Mouse (Mus musculus): ENCODE results near the gene Gm884.

Gene Gm884

DNA sequence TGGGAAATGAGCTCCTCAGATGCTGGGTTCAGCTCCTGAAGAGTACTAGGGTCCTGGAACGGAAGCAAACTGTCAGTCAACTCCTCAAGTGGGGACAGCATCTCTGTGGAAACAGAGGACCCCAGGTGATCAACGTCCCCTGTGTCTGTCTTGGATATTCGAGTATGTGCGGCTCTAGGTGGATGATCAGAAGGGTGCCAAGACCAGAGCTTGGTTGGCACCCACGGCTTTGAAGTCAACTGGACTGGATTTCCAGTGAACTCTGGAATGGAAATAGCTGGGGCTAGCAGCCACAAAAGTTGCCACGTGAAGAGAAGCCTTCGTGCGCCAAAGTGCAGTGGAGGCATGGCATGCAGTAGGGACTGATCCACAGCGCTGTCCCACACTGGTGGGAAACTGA, at the start of gene Gm884:
Gm884 (minus strand) TSS at position 101 of the 400 bp plus-strand sequence.
- no peak for DNase-seq

- no peak for DNase-seq
Observed at GRCm38 (mm10) chr11:103666907-103667426, 46.0 kb upstream of the Gm884 start.

GRCm38 (mm10) chr11:103666181-103666906, 45.4 kb upstream of the Gm884 start:
- peak; percentile 90 for DNase-seq

DNA sequence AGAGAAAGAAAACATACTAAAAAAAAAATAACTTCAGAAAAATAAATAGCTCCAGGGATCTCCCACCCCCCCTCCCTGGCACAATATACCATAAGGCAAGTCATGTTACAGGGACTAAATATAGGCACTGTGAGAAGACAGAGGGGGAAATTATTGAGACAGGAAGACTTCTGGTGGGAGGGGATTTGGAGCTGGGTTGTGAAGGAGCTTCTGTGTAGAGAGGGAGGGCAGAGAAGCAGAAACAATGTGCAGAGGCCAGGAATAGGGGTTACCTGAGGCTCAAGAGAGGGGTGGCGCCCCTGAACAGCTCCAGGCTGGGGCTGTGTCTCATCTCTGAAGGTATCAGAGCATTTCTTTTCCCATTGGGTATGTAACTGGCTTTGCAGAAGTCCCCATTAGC, 44.8 kb upstream of the Gm884 start:
- no peak for DNase-seq

DNA sequence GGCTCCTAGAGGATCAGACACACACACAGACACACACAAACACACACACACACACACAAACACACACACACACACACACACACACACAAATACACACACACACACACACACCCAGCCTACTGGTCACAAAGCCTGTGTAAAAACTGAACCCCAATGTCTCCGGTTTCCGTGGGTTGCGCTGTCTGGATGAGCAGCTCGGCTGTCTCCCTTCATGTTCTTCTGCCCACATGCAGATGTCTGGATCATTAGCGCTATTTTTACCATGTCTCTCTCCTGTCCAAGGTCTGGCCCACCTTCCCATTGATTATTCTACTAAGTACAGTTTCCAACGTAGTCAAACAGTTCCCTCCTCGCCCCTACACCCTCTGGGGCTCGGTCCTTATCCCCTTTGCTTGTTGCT, 42.2 kb upstream of the Gm884 start:
- no peak for DNase-seq

DNA sequence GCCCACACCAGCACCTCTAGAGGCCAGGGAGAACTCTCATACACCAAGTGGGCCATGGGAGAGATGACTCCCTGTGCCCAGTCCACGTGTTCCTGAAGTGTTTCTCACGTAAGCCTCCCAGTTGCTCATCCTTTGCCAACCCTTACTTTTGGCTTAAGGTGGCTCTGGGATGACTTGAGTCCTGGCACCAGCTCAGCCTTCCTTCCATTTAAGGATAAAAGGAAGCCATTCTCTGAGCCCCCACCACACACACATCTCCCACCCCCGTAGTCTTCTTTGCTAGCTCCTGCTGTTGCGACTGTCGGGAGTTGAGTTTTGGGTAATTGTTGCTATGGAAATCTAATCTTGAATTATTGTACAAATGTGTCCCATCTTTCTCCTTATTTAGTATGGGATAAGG, 41.6 kb upstream of the Gm884 start:
- peak; percentile 80 for DNase-seq

DNA sequence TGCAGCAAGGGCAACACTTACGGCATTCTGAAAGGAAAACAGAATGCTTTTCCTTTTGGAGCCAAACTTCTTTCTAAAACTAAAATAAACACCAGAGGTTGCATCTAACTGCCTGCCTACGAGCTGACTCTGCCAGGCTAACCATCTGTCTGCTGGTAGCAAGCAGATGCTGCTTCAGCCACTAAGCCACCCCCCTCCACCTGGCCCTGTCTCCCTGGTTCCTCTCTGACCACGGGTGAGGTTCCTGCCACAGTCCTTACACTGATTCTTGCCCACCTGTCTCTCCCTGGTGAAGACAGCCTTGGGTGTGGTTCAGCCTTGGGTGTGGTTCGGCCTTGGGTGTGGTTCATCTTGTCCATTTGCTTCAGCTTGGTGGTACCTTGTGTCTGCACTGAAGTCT, 40.9 kb upstream of the Gm884 start:
- peak; percentile 67 for DNase-seq

GRCm38 (mm10) chr11:103658189-103658588, 37.2 kb upstream of the Gm884 start:
- DNase-seq: no peak

DNA sequence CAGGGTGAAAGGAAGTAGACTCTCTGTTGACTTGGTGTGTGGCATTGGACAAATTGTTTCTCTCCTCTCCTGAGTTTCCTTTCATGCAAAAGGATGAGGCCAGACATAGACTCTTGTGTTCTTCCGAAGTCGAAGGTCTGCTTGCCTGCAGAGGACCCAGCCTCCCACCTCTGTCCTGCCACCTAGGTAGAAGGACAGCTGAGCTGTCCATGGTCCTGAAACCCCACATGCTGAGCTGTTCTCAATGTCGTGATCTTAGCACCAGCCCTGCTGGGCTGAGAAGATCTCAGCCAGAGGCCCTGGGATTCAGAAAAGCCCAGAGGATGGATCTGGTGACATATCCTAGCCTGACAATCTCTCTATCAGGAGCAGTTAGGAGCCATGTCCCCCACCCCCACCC, 35.6 kb upstream of the Gm884 start:
- DNase-seq: no peak

DNA sequence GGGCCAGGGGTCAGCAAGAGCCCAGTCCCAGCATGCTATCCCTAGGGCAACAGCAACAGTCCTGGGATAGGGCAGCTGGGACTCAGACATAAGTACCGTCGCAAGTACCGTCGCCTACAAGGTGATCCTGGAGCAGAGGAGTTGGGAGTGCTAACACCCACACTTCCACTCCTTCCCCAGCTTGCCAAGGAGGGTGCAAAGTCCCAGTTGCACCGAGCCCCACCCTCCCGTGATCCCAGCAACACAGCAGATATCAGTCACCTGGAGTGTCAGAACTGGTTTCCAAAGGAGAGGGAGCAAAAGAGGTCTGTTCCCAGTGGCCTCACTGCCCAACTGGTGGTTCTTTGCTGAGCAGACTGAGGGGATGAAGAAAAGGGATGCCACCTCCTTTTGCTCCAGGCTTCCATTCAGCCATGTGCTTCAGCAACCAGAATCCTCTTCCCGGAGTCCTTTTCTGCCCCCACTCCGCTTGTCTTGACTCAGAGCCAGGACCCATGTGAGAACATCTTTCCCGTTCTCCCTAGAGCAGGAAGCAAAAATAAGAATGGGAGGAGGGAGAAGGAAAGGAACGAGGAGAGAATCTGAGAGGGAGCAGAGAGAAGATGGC, 32.5 kb upstream of the Gm884 start:
- peak; percentile 74 for DNase-seq

- DNase-seq: peak; percentile 52
Observed at GRCm38 (mm10) chr11:103651426-103651825, 30.5 kb upstream of the Gm884 start.

GRCm38 (mm10) chr11:103649983-103650493, 29.1 kb upstream of the Gm884 start:
- DNase-seq: no peak

- peak; percentile 88 for DNase-seq
Observed at GRCm38 (mm10) chr11:103649301-103649982, 28.5 kb upstream of the Gm884 start, which contains the start of gene Rprml. Gene Rprml, plus strand, starts transcription at chr11:103649570.

DNA sequence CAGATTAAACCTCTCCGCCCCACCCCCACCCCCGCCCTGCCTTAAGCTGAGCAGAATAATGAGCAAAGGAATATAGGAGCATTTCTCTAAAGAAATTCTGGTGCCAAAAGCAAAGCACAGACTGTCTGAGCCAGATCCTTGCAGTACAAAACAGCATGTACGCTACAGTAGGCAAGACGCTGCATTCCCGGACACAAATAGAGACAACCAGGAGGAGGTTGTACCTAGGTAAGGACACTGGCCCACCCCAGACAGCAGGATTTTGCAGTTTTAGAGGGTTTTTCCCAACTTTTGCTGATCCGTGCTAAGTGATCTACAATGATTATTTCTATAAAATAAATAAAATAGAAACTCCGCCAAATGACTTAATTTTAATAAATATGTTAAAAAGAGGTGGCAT, 27.7 kb upstream of the Gm884 start:
- DNase-seq: no peak

DNA sequence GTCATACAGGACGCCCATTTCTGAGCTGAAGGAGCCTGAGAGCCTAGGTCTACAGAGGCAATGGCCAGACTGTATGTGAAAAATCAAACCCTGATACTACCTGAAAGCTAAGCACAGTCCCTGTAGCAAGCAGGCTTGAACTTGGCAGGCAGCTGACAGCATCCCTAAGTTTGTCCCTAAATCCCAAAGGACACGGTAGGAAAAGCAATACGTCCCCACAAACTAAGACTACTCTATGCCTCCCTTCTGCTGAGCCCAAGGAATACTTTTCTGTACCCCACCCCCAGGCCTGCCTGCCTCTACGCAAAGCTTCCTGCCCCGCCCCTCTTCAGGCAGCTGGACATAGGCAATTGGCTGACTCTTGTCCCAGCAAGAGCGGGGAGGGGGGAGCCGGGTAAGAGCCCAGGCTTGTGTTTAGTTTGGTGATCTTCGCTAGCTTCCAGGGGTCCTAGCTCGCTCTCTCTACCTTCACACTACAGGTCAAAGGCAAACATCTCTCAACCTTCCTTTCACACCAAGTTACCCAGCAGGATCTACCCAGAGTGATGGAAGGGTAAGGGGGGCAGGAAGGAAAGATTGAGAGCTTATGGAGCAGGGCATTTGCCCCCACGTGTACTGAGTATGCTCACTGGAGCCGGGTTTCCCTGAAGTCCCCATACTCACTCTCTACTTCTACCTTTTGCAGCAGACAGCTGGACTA, 27.1 kb upstream of the Gm884 start:
- DNase-seq: no peak

- DNase-seq: no peak
Observed at GRCm38 (mm10) chr11:103646301-103646700, 25.4 kb upstream of the Gm884 start.

DNA sequence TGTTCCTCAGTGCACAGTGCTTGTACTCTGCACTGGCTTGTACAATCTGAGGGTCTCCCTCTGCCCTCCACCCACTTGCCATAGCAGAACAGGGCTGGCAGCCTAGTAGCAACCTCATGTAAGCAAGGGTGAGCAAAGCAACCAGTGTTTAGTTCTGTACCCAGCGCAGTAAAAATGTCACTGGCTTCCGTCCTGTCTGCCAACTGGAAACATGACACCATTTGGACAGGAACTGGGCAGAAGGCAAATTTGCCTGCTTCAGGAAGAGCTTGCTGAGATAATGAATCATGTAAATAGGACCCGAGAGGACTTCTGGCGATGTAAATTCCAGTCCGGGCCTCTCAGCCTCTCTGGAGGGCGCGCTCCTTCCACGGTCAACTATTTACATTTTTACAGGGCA, 24.8 kb upstream of the Gm884 start:
- DNase-seq: no peak

- no peak for DNase-seq
Observed at GRCm38 (mm10) chr11:103643211-103643610, 22.3 kb upstream of the Gm884 start.

GRCm38 (mm10) chr11:103639407-103639946, 18.5 kb upstream of the Gm884 start:
- DNase-seq: peak; percentile 57

GRCm38 (mm10) chr11:103638790-103639189, 17.9 kb upstream of the Gm884 start, which contains the start of gene Lyzl6:
Gene Lyzl6, minus strand, starts transcription at chr11:103638890.
- DNase-seq: no peak

GRCm38 (mm10) chr11:103636261-103636660, 15.3 kb upstream of the Gm884 start:
- no peak for DNase-seq

DNA sequence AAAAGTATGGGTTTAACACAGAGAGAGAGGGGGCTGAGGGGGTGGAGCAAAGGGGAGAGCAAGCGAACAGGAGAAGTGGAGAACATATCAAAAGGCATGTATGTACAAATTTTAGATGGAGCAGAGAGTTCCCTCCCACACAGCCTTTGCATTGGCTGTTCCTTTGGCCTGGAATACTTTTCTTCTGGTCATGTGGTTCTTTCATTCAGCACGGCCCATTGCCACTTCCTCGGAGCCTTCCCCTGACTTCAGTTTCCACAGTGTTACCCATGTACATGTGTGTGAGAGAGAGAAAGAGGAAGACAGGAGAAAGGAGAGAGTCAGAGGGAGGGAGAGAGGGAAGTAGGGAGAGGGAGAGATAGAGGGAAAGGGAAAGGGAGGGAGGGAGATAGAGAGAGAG, 14.5 kb upstream of the Gm884 start:
- no peak for DNase-seq

- DNase-seq: no peak
Observed at GRCm38 (mm10) chr11:103634806-103635205, 13.9 kb upstream of the Gm884 start.
